Mouse (Mus musculus) hindlimb bud, embryonic 11.5 days (tissue): ENCODE results near the gene Bzw1.
"Not testable (repeated sequence)": the region's sequence is repeated elsewhere in the genome, so short reads cannot be mapped to it uniquely, and the experiment has no call there.

Source experiments
- DNase-seq: peaks from one replicate; pipeline ENCODE4 v3.0.0-alpha.2; 2012; ENCODE audit warnings: low read depth, low spot score; ENCODE audit errors: extremely low spot score

Bzw1 gene

GRCm38 (mm10) chr1:58392652-58393283 lies at the start of gene Bzw1:
Gene Bzw1, plus strand, starts transcription at chr1:58392898.
- peak; percentile 50 for DNase-seq

GRCm38 (mm10) chr1:58343861-58344260 lies 48.8 kb upstream of the Bzw1 start:
- DNase-seq = no peak

- no peak for DNase-seq
Measured at GRCm38 (mm10) chr1:58344570-58344969, 48.1 kb upstream of the Bzw1 start.

- DNase-seq = no peak
Measured at GRCm38 (mm10) chr1:58346159-58346558, 46.5 kb upstream of the Bzw1 start.

- DNase-seq = no peak
Measured at GRCm38 (mm10) chr1:58348712-58349111, 44.0 kb upstream of the Bzw1 start.

GRCm38 (mm10) chr1:58353238-58353893 lies 39.3 kb upstream of the Bzw1 start:
- no peak for DNase-seq

- no peak for DNase-seq
Measured at GRCm38 (mm10) chr1:58358958-58359901, 33.5 kb upstream of the Bzw1 start.

- no peak for DNase-seq
Measured at GRCm38 (mm10) chr1:58362296-58362695, 30.4 kb upstream of the Bzw1 start.

- DNase-seq = no peak
Measured at GRCm38 (mm10) chr1:58364551-58364950, 28.1 kb upstream of the Bzw1 start.

GRCm38 (mm10) chr1:58365829-58366228 lies 26.9 kb upstream of the Bzw1 start:
- DNase-seq = no peak

- no peak for DNase-seq
Measured at GRCm38 (mm10) chr1:58366737-58367471, 25.8 kb upstream of the Bzw1 start.

- no peak for DNase-seq
Measured at GRCm38 (mm10) chr1:58369716-58370115, 23.0 kb upstream of the Bzw1 start.

- DNase-seq = not testable (repeated sequence)
Measured at GRCm38 (mm10) chr1:58374266-58374665, 18.4 kb upstream of the Bzw1 start.

GRCm38 (mm10) chr1:58375574-58376147 lies 17.0 kb upstream of the Bzw1 start:
- DNase-seq = no peak

GRCm38 (mm10) chr1:58382586-58383281 lies 10.0 kb upstream of the Bzw1 start:
- no peak for DNase-seq

- DNase-seq = no peak
Measured at GRCm38 (mm10) chr1:58391421-58392267, 1.1 kb upstream of the Bzw1 start.

- DNase-seq = no peak
Measured at GRCm38 (mm10) chr1:58392268-58392651, 438 bp upstream of the Bzw1 start.

GRCm38 (mm10) chr1:58393284-58394195 lies 842 bp downstream of the Bzw1 start:
- no peak for DNase-seq
